Mouse (Mus musculus): Measurements from ENCODE around the gene Mymk. TPM values are rescaled to one million over a fixed set of nuclear protein-coding genes. Genes with fewer than 3 reads are reported as not detected.
A peak's percentile ranks its signal among the peaks of the same experiment; 100 is the strongest.

Mymk gene
- total and polyA plus RNA-seq, 2 experiments: not detected

GRCm38 (mm10) chr2:27042131-27042844 lies 29.7 kb downstream of the Mymk start:
- no peaks in the 10 kb centered on the region for H3K27me3 ChIP-seq (ENCODE audit: control insufficient read depth, insufficient read depth, low read length)
- H3K9ac ChIP-seq (ENCODE audit: low read depth, low read length): peak overlapping the region; percentile 40
- TF ChIP-seq POLR2A (IDR thresholded peaks at IDR 0.05; ENCODE audit: extremely low read depth, insufficient read depth, low read length) (0 out of 2 replicates have a peak, but pooled peaks have one; percentile 16), CTCF (IDR thresholded peaks at IDR 0.05; ENCODE audit: low read depth, low read length) (no peak)
- no peaks in the 10 kb centered on the region for H3K36me3 ChIP-seq (ENCODE audit: control insufficient read depth, insufficient read depth, low read length)
- no peaks in the 10 kb centered on the region for H3K79me2 ChIP-seq (ENCODE audit: control insufficient read depth, insufficient read depth, low read length)
- peak; percentile 97 for DNase-seq (ENCODE audit: extremely low read depth, low read depth, low spot score)
- H3K4me1 ChIP-seq (ENCODE audit: control insufficient read depth, insufficient read depth, low read length): peaks cover 19% of the 10 kb centered on the region
- 14% methylated on average over 8 of the region's 8 CpGs for WGBS
- H3K4me3 ChIP-seq (ENCODE audit: insufficient read depth, low read depth, low read length): no peak overlapping the region
- H3K27ac ChIP-seq (replicated peaks; ENCODE audit: insufficient read depth, low read depth, low read length): peak overlapping the region; percentile 85

- TF ChIP-seq POLR2A (IDR thresholded peaks at IDR 0.05; ENCODE audit: extremely low read depth, insufficient read depth, low read length) (no peak), CTCF (IDR thresholded peaks at IDR 0.05; ENCODE audit: low read depth, low read length) (peak; percentile 58)
- H3K27me3 ChIP-seq (ENCODE audit: control insufficient read depth, insufficient read depth, low read length): no peaks in the 10 kb centered on the region
- no peak overlapping the region for H3K27ac ChIP-seq (replicated peaks; ENCODE audit: insufficient read depth, low read depth, low read length)
- H3K4me3 ChIP-seq (ENCODE audit: insufficient read depth, low read depth, low read length): no peak overlapping the region
- peaks cover 13% of the 10 kb centered on the region for H3K4me1 ChIP-seq (ENCODE audit: control insufficient read depth, insufficient read depth, low read length)
- no peak overlapping the region for H3K9ac ChIP-seq (ENCODE audit: low read depth, low read length)
- DNase-seq (ENCODE audit: extremely low read depth, low read depth, low spot score): no peak
- 24% methylated on average over 1 of the region's 1 CpGs for WGBS
- H3K36me3 ChIP-seq (ENCODE audit: control insufficient read depth, insufficient read depth, low read length): no peaks in the 10 kb centered on the region
- no peaks in the 10 kb centered on the region for H3K79me2 ChIP-seq (ENCODE audit: control insufficient read depth, insufficient read depth, low read length)
Measured at GRCm38 (mm10) chr2:27039286-27039685, 32.7 kb downstream of the Mymk start.

GRCm38 (mm10) chr2:27038596-27038995 lies 33.4 kb downstream of the Mymk start:
- 5% methylated on average over 3 of the region's 3 CpGs for WGBS
- TF ChIP-seq POLR2A (IDR thresholded peaks at IDR 0.05; ENCODE audit: extremely low read depth, insufficient read depth, low read length) (no peak), CTCF (IDR thresholded peaks at IDR 0.05; ENCODE audit: low read depth, low read length) (peak; percentile 77)
- no peaks in the 10 kb centered on the region for H3K27me3 ChIP-seq (ENCODE audit: control insufficient read depth, insufficient read depth, low read length)
- no peak overlapping the region for H3K9ac ChIP-seq (ENCODE audit: low read depth, low read length)
- peaks cover 13% of the 10 kb centered on the region for H3K4me1 ChIP-seq (ENCODE audit: control insufficient read depth, insufficient read depth, low read length)
- H3K36me3 ChIP-seq (ENCODE audit: control insufficient read depth, insufficient read depth, low read length): no peaks in the 10 kb centered on the region
- DNase-seq (ENCODE audit: extremely low read depth, low read depth, low spot score): no peak
- no peaks in the 10 kb centered on the region for H3K79me2 ChIP-seq (ENCODE audit: control insufficient read depth, insufficient read depth, low read length)
- no peak overlapping the region for H3K4me3 ChIP-seq (ENCODE audit: insufficient read depth, low read depth, low read length)
- no peak overlapping the region for H3K27ac ChIP-seq (replicated peaks; ENCODE audit: insufficient read depth, low read depth, low read length)

GRCm38 (mm10) chr2:27037008-27037407 lies 35.0 kb downstream of the Mymk start:
- WGBS: 82% methylated on average over 4 of the region's 4 CpGs
- Histone ChIP-seq H3K79me2 (ENCODE audit: control insufficient read depth, insufficient read depth, low read length) (no peaks in the 10 kb centered on the region), H3K4me1 (ENCODE audit: control insufficient read depth, insufficient read depth, low read length) (peaks cover 5% of the 10 kb centered on the region), H3K27ac (replicated peaks; ENCODE audit: insufficient read depth, low read depth, low read length) (no peak overlapping the region), H3K4me3 (ENCODE audit: insufficient read depth, low read depth, low read length) (no peak overlapping the region), H3K27me3 (ENCODE audit: control insufficient read depth, insufficient read depth, low read length) (no peaks in the 10 kb centered on the region), H3K9ac (ENCODE audit: low read depth, low read length) (no peak overlapping the region), H3K36me3 (ENCODE audit: control insufficient read depth, insufficient read depth, low read length) (no peaks in the 10 kb centered on the region)
- no peak for TF ChIP-seq CTCF (IDR thresholded peaks at IDR 0.05; ENCODE audit: low read depth, low read length)
- TF ChIP-seq POLR2A (IDR thresholded peaks at IDR 0.05; ENCODE audit: extremely low read depth, insufficient read depth, low read length): no peak
- DNase-seq (ENCODE audit: extremely low read depth, low read depth, low spot score): no peak

DNA sequence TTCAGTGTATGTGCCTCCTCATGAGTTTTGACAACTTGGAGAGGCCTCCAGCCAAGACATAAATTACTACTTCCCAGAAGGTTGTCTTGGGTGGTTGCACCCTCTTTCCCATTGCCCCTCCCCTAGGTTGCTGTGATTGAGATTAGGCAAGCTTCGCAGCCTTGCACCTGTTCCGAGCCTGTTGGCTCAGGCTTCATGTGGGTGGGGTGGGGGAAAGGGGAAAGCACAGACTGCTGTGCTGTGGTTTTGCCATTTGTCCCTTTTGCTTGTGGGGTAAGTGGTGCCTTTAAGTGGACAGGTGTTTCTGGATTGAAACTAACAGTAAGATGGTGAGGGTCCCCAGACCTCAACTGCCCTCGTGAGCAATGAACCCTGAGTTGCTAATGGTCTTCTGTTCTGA lies 36.0 kb downstream of the Mymk start:
- no peaks in the 10 kb centered on the region for H3K4me1 ChIP-seq (ENCODE audit: control insufficient read depth, insufficient read depth, low read length)
- WGBS: 49% methylated on average over 3 of the region's 3 CpGs
- no peak for DNase-seq (ENCODE audit: extremely low read depth, low read depth, low spot score)
- TF ChIP-seq CTCF (IDR thresholded peaks at IDR 0.05; ENCODE audit: low read depth, low read length) (no peak), POLR2A (IDR thresholded peaks at IDR 0.05; ENCODE audit: extremely low read depth, insufficient read depth, low read length) (no peak)
- H3K36me3 ChIP-seq (ENCODE audit: control insufficient read depth, insufficient read depth, low read length): no peaks in the 10 kb centered on the region
- no peak overlapping the region for H3K9ac ChIP-seq (ENCODE audit: low read depth, low read length)
- H3K79me2 ChIP-seq (ENCODE audit: control insufficient read depth, insufficient read depth, low read length): no peaks in the 10 kb centered on the region
- H3K27ac ChIP-seq (replicated peaks; ENCODE audit: insufficient read depth, low read depth, low read length): no peak overlapping the region
- H3K27me3 ChIP-seq (ENCODE audit: control insufficient read depth, insufficient read depth, low read length): no peaks in the 10 kb centered on the region
- no peak overlapping the region for H3K4me3 ChIP-seq (ENCODE audit: insufficient read depth, low read depth, low read length)

- no peak overlapping the region for H3K4me3 ChIP-seq (ENCODE audit: insufficient read depth, low read depth, low read length)
- H3K27ac ChIP-seq (replicated peaks; ENCODE audit: insufficient read depth, low read depth, low read length): no peak overlapping the region
- TF ChIP-seq POLR2A (IDR thresholded peaks at IDR 0.05; ENCODE audit: extremely low read depth, insufficient read depth, low read length) (no peak), CTCF (IDR thresholded peaks at IDR 0.05; ENCODE audit: low read depth, low read length) (no peak)
- no peaks in the 10 kb centered on the region for H3K27me3 ChIP-seq (ENCODE audit: control insufficient read depth, insufficient read depth, low read length)
- 75% methylated on average over 2 of the region's 2 CpGs for WGBS
- no peaks in the 10 kb centered on the region for H3K4me1 ChIP-seq (ENCODE audit: control insufficient read depth, insufficient read depth, low read length)
- no peaks in the 10 kb centered on the region for H3K79me2 ChIP-seq (ENCODE audit: control insufficient read depth, insufficient read depth, low read length)
- DNase-seq (ENCODE audit: extremely low read depth, low read depth, low spot score): no peak
- H3K9ac ChIP-seq (ENCODE audit: low read depth, low read length): no peak overlapping the region
- H3K36me3 ChIP-seq (ENCODE audit: control insufficient read depth, insufficient read depth, low read length): no peaks in the 10 kb centered on the region
Measured at GRCm38 (mm10) chr2:27032361-27032760, 39.6 kb downstream of the Mymk start.
